Mouse (Mus musculus): ENCODE measurements around the gene Tgm2. TPM values are rescaled to one million over a fixed set of nuclear protein-coding genes. Genes with fewer than 3 reads are reported as not detected.
A peak's percentile ranks its signal among the peaks of the same experiment; 100 is the strongest.

Gene Tgm2
- polyA plus RNA-seq (2015; fragmentation: Nextera tagmentation; extraction: Ambion mirVana) = 63.8 and 68.2 TPM in 2 replicates

GRCm38 (mm10) chr2:158146223-158146622, at the start of gene Tgm2:
Gene Tgm2, minus strand, starts transcription at chr2:158146436.
- Histone ChIP-seq H3K9ac (peak within 1 kb of the TSS; percentile 92), H3K9me3 (replicated peaks) (peaks cover 5% of the 10 kb centered on the region), H3K36me3 (peaks cover 20% of the 10 kb centered on the region), H3K4me2 (peak within 1 kb of the TSS; percentile 93), H3K4me1 (replicated peaks) (peaks cover 69% of the 10 kb centered on the region), H3K4me3 (replicated peaks) (peak within 1 kb of the TSS; percentile 83), H3K27ac (peak within 1 kb of the TSS; percentile 98), H3K27me3 (no peaks in the 10 kb centered on the region)
- ATAC-seq (ENCODE audit: low read depth) (peak; percentile 62), DNase-seq (peak; percentile 90)
- WGBS (ENCODE audit: insufficient replicate concordance) = 1% methylated on average over 33 of the region's 33 CpGs

GRCm38 (mm10) chr2:158194945-158195640, 48.9 kb upstream of the Tgm2 start:
- Histone ChIP-seq H3K4me2 (no peak overlapping the region), H3K9me3 (replicated peaks) (no peaks in the 10 kb centered on the region), H3K27ac (no peak overlapping the region), H3K9ac (no peak overlapping the region), H3K36me3 (no peaks in the 10 kb centered on the region), H3K27me3 (peaks cover 5% of the 10 kb centered on the region; the same call in 1 of the 2 replicates), H3K4me3 (replicated peaks) (no peak overlapping the region), H3K4me1 (replicated peaks) (peaks cover 12% of the 10 kb centered on the region)
- ATAC-seq (ENCODE audit: low read depth) = no peak
- DNase-seq = no peak
- 29% methylated on average over 10 of the region's 10 CpGs for WGBS (ENCODE audit: insufficient replicate concordance)

DNA sequence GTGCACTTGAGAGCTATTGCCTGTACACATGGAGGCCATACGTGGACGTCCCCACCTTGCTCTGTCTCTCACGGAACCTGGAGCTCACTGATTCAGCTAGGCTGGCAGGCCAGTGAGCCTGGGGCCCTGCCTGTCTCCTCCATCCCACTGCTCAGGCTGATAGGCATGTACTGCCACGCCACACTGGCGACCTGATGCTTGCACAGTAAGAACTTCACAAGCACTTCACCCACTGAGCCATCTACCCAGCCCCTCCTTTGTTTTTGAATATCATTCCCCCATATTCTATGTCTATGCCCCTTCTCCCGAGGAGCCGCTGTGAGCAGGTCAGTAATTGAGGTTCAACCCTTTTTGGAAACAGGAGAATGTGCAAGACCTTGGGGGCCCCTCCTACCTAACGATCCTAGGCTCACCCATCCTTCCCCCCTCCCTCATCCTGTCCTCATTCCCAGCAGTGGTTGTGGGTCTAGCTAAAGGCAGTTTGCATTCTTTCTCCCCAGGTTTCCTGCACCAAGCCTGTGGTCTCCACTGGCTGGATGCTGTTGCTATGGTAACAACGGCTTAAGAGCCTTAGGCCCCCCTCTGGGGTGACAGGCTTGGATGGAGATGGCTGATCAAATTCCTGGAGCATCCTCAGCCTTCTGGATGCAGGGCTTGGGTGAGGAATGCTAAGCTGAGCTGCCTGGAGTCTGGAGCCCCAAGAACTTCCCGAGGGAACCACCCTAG, 47.5 kb upstream of the Tgm2 start:
- Histone ChIP-seq H3K4me1 (replicated peaks) (peaks cover 12% of the 10 kb centered on the region), H3K27ac (no peak overlapping the region), H3K4me2 (no peak overlapping the region), H3K4me3 (replicated peaks) (no peak overlapping the region), H3K9me3 (replicated peaks) (no peaks in the 10 kb centered on the region), H3K9ac (no peak overlapping the region), H3K27me3 (peaks cover 3% of the 10 kb centered on the region; the same call in 1 of the 2 replicates), H3K36me3 (no peaks in the 10 kb centered on the region)
- ATAC-seq (ENCODE audit: low read depth) (no peak), DNase-seq (no peak)
- WGBS (ENCODE audit: insufficient replicate concordance) = 52% methylated on average over 10 of the region's 10 CpGs

- no peak for DNase-seq
- Histone ChIP-seq H3K27me3 (no peaks in the 10 kb centered on the region; the same call in 1 of the 2 replicates), H3K9me3 (replicated peaks) (no peaks in the 10 kb centered on the region), H3K36me3 (no peaks in the 10 kb centered on the region), H3K4me1 (replicated peaks) (peaks cover 12% of the 10 kb centered on the region), H3K4me2 (no peak overlapping the region), H3K4me3 (replicated peaks) (no peak overlapping the region), H3K27ac (no peak overlapping the region), H3K9ac (no peak overlapping the region)
- ATAC-seq (ENCODE audit: low read depth) = no peak
- 58% methylated on average over 7 of the region's 7 CpGs for WGBS (ENCODE audit: insufficient replicate concordance)
These were observed 44.9 kb upstream of the Tgm2 start for GRCm38 (mm10) chr2:158191098-158191497.

DNA sequence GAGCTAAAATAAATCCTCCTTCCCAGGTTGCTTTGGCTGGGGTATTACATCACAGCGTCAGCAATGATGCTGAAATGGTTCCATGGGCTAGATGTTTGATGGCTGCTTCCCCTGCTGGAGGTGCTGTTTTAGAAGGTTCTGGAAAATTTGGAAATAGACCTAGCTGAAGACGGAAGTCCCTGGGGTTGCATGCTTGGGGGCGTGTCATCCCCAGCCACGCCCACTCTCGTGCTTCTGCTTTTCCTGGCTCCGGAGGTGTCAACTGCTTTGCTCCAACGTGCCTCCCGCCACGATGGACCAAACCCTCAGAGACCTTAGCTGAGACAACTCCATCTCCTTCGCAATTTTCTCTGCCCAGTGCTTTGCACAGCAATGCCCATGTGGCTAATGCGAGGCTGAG, 43.2 kb upstream of the Tgm2 start:
- Histone ChIP-seq H3K27ac (no peak overlapping the region), H3K9me3 (replicated peaks) (no peaks in the 10 kb centered on the region), H3K27me3 (no peaks in the 10 kb centered on the region), H3K4me1 (replicated peaks) (peaks cover 12% of the 10 kb centered on the region), H3K36me3 (no peaks in the 10 kb centered on the region), H3K9ac (no peak overlapping the region), H3K4me2 (no peak overlapping the region), H3K4me3 (replicated peaks) (no peak overlapping the region)
- ATAC-seq (ENCODE audit: low read depth) (no peak), DNase-seq (no peak)
- 50% methylated on average over 11 of the region's 11 CpGs for WGBS (ENCODE audit: insufficient replicate concordance)

GRCm38 (mm10) chr2:158186206-158186871, 40.1 kb upstream of the Tgm2 start:
- H3K9ac ChIP-seq = no peak overlapping the region
- ATAC-seq (ENCODE audit: low read depth) (no peak), DNase-seq (no peak)
- no peak overlapping the region for H3K4me3 ChIP-seq (replicated peaks)
- H3K4me1 ChIP-seq (replicated peaks) = 0 out of 2 replicates have a peak, but pooled peaks cover 3% of the 10 kb centered on the region
- no peaks in the 10 kb centered on the region for H3K36me3 ChIP-seq
- no peaks in the 10 kb centered on the region for H3K9me3 ChIP-seq (replicated peaks)
- WGBS (ENCODE audit: insufficient replicate concordance) = 65% methylated on average over 11 of the region's 11 CpGs
- no peaks in the 10 kb centered on the region for H3K27me3 ChIP-seq
- H3K27ac ChIP-seq = no peak overlapping the region
- H3K4me2 ChIP-seq = no peak overlapping the region

- no peak for DNase-seq
- H3K4me1 ChIP-seq (replicated peaks) = peaks cover 21% of the 10 kb centered on the region
- WGBS (ENCODE audit: insufficient replicate concordance) = 75% methylated on average over 8 of the region's 8 CpGs
These were observed 37.0 kb upstream of the Tgm2 start for GRCm38 (mm10) chr2:158183266-158183665.

GRCm38 (mm10) chr2:158181932-158182331, 35.7 kb upstream of the Tgm2 start:
- H3K4me1 ChIP-seq (replicated peaks) = peaks cover 23% of the 10 kb centered on the region
- no peaks in the 10 kb centered on the region for H3K36me3 ChIP-seq
- no peak overlapping the region for H3K4me2 ChIP-seq
- H3K27me3 ChIP-seq = peaks cover 12% of the 10 kb centered on the region
- H3K9ac ChIP-seq = no peak overlapping the region
- H3K27ac ChIP-seq = no peak overlapping the region
- 59% methylated on average over 6 of the region's 6 CpGs for WGBS (ENCODE audit: insufficient replicate concordance)
- H3K9me3 ChIP-seq (replicated peaks) = no peaks in the 10 kb centered on the region
- H3K4me3 ChIP-seq (replicated peaks) = no peak overlapping the region
- DNase-seq (no peak), ATAC-seq (ENCODE audit: low read depth) (no peak)

More at GRCm38 (mm10) chr2:158183266-158183665, 37.0 kb upstream of the Tgm2 start:
- peaks cover 5% of the 10 kb centered on the region for H3K27me3 ChIP-seq
- no peak for ATAC-seq (ENCODE audit: low read depth)
- H3K9me3 ChIP-seq (replicated peaks) = no peaks in the 10 kb centered on the region
- H3K9ac ChIP-seq = no peak overlapping the region
- no peaks in the 10 kb centered on the region for H3K36me3 ChIP-seq
- H3K27ac ChIP-seq = no peak overlapping the region
- no peak overlapping the region for H3K4me3 ChIP-seq (replicated peaks)
- no peak overlapping the region for H3K4me2 ChIP-seq

GRCm38 (mm10) chr2:158180797-158181196, 34.6 kb upstream of the Tgm2 start:
- WGBS (ENCODE audit: insufficient replicate concordance) = 28% methylated on average over 9 of the region's 9 CpGs
- ATAC-seq (ENCODE audit: low read depth) = no peak

DNA sequence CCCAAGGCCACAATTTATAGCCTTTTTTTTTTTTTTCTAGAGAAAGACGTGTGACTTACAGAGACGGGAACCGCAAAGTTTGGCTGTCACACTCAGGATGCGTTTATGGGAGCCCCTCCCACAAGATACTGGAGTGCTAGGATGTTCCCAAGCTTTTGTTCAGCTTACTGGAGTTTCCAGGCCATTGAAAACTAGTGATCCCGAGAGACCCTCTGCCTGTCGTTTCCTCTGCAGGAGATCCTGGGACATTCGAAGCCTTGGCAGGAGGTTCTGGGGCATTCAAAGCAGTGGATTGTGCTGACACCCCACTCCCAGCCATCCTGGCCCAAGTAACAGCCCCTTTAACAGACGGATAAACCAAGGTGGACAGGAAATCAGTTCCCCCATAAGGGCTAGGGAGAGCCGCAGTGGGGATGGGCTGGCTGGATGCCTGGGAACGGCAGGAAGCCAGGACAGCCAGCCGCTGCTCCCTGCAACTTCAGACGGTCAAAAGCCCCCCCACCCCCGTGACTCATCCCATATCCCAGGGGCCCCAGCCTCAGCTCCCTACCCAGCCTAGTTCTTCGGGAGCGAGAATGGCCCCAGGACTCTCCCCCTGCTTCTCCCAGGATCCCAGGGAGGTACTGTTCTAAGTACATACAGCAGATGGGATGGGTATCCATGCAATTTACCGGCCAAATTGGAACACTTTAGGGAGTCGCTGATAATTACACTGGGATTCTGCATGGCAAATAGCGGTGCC, 33.3 kb upstream of the Tgm2 start:
- no peak for ATAC-seq (ENCODE audit: low read depth)
- H3K27ac ChIP-seq = no peak overlapping the region
- 0 out of 2 replicates have a peak overlapping the region, but pooled peaks have one; percentile 5 for H3K9ac ChIP-seq

More at GRCm38 (mm10) chr2:158180797-158181196, 34.6 kb upstream of the Tgm2 start:
- Histone ChIP-seq H3K27me3 (peaks cover 24% of the 10 kb centered on the region), H3K27ac (no peak overlapping the region), H3K4me2 (no peak overlapping the region), H3K4me3 (replicated peaks) (no peak overlapping the region), H3K9ac (no peak overlapping the region), H3K9me3 (replicated peaks) (no peaks in the 10 kb centered on the region), H3K4me1 (replicated peaks) (peaks cover 34% of the 10 kb centered on the region), H3K36me3 (no peaks in the 10 kb centered on the region)
- DNase-seq = peak; percentile 39

More for the DNA sequence above, 33.3 kb upstream of the Tgm2 start:
- Histone ChIP-seq H3K4me1 (replicated peaks) (peaks cover 47% of the 10 kb centered on the region), H3K36me3 (no peaks in the 10 kb centered on the region), H3K4me2 (peak overlapping the region; percentile 56), H3K9me3 (replicated peaks) (no peaks in the 10 kb centered on the region), H3K4me3 (replicated peaks) (peak overlapping the region; percentile 35), H3K27me3 (peaks cover 36% of the 10 kb centered on the region)
- 27% methylated on average over 18 of the region's 18 CpGs for WGBS (ENCODE audit: insufficient replicate concordance)
- no peak for DNase-seq
